In genomic region chr19:11777191-11777865, GRCm38 (mm10) we compare ENCODE assay signal across 9 mouse cellular contexts. TPM values are rescaled to one million over a fixed set of nuclear protein-coding genes. Genes with fewer than 3 reads are reported as not detected.
DNase-seq lines count a peak whose midpoint lies in the region; ATAC-seq and TF ChIP-seq lines count a peak whose summit lies in the region.
"Had no signal": no experiment of that assay in that cellular context is flagged by ENCODE, and none has a peak within 500 bp of the region (broad histone marks: within the 10 kb centered on the region; RNA-seq: fewer than 3 reads in every experiment).

No protein-coding gene starts in this region.

- no peaks in the 10 kb centered on the region for H3K4me1 ChIP-seq in embryonic facial prominence, embryonic 14.5 days (ENCODE audit: control insufficient read depth, insufficient read depth, low read length)
- no peaks in the 10 kb centered on the region for H3K4me1 ChIP-seq in hindbrain, embryonic 11.5 days (replicated peaks; ENCODE audit: control insufficient read depth, insufficient read depth, low read length)
- H3K4me1 ChIP-seq in midbrain, embryonic 12.5 days = no peaks in the 10 kb centered on the region
- no peaks in the 10 kb centered on the region for H3K4me1 ChIP-seq in small intestine, adult 2 months (ENCODE audit: control insufficient read depth, insufficient read depth, insufficient read length, low read length)

- 59% methylated on average over 7 of the region's 7 CpGs for WGBS in embryonic facial prominence, embryonic 14.5 days
- WGBS in hindbrain, embryonic 11.5 days = 65% methylated on average over 7 of the region's 7 CpGs
- 61% methylated on average over 7 of the region's 7 CpGs for WGBS in midbrain, embryonic 12.5 days
- WGBS in small intestine, adult 2 months = 64% methylated on average over 7 of the region's 7 CpGs

- no peak overlapping the region for H3K9ac ChIP-seq in embryonic facial prominence, embryonic 14.5 days (ENCODE audit: low read depth, low read length)
- no peak overlapping the region for H3K9ac ChIP-seq in hindbrain, embryonic 11.5 days (ENCODE audit: low read depth, low read length)
- H3K9ac ChIP-seq in midbrain, embryonic 12.5 days (replicated peaks) = no peak overlapping the region

- intact Hi-C loops in left cerebral cortex, adult 2 months (cut with DNase I) = loop anchor here (2.0 to 10.0 kb wide), 5 partner anchors 41 to 229 kb away; partner anchors contain the start of genes Osbp, Patl1 and Stx3

- H3K27ac ChIP-seq in embryonic facial prominence, embryonic 14.5 days (replicated peaks; ENCODE audit: low read depth, low read length) = no peak overlapping the region
- no peak overlapping the region for H3K27ac ChIP-seq in hindbrain, embryonic 11.5 days (ENCODE audit: low read depth, low read length)
- no peak overlapping the region for H3K27ac ChIP-seq in left cerebral cortex, adult 2 months
- no peak overlapping the region for H3K27ac ChIP-seq in midbrain, embryonic 12.5 days (replicated peaks)
- no peak overlapping the region for H3K27ac ChIP-seq in small intestine, adult 2 months (ENCODE audit: insufficient read depth, low read depth, low read length)

- ATAC-seq in embryonic facial prominence, embryonic 14.5 days (ENCODE audit: low read depth) = no peak
- peak; percentile 43; the same call in 1 of the 2 replicates for ATAC-seq in hindbrain, embryonic 11.5 days (ENCODE audit: low FRiP score)
- peak; percentile 74 for ATAC-seq in midbrain, embryonic 12.5 days (ENCODE audit: low FRiP score, low read depth)

- H3K9me3 ChIP-seq in embryonic facial prominence, embryonic 14.5 days (ENCODE audit: control insufficient read depth, low read length) = no peaks in the 10 kb centered on the region
- no peaks in the 10 kb centered on the region for H3K9me3 ChIP-seq in hindbrain, embryonic 11.5 days (ENCODE audit: control insufficient read depth, low read length)
- no peaks in the 10 kb centered on the region for H3K9me3 ChIP-seq in midbrain, embryonic 12.5 days

- peak; percentile 85 for TF ChIP-seq CTCF in left cerebral cortex, adult 2 months (IDR thresholded peaks at IDR 0.05)
- peak; percentile 17; the same call in 1 of the 2 replicates for TF ChIP-seq CTCF in small intestine, adult 2 months (IDR thresholded peaks at IDR 0.05; ENCODE audit: extremely low read depth, insufficient read length, insufficient replicate concordance, low read depth, low read length)

- H3K4me2 ChIP-seq in embryonic facial prominence, embryonic 14.5 days (ENCODE audit: low read depth, low read length) = no peak overlapping the region
- no peak overlapping the region for H3K4me2 ChIP-seq in hindbrain, embryonic 11.5 days (replicated peaks; ENCODE audit: low read depth, low read length)
- H3K4me2 ChIP-seq in midbrain, embryonic 12.5 days (replicated peaks) = no peak overlapping the region

- DNase-seq in gastrocnemius, adult 18-20 months (ENCODE audit: low spot score) = peak; percentile 59
- DNase-seq in gastrocnemius, postnatal 25 days = no peak
- DNase-seq in adrenal gland, postnatal 25 days = peak; percentile 66
- DNase-seq in embryonic facial prominence, embryonic 14.5 days (ENCODE audit: low spot score) = peak; percentile 36
- DNase-seq in hindbrain, embryonic 11.5 days (ENCODE audit: low spot score) = peak; percentile 83
- peak; percentile 51 to 69 for DNase-seq in left cerebral cortex, adult 2 months (ENCODE audit: extremely low spot score in 1 of 2, low spot score in 2 of 2)

- H3K4me3 ChIP-seq in embryonic facial prominence, embryonic 14.5 days (ENCODE audit: low read depth, low read length) = no peak overlapping the region
- no peak overlapping the region for H3K4me3 ChIP-seq in hindbrain, embryonic 11.5 days (ENCODE audit: low read depth, low read length)
- no peak overlapping the region for H3K4me3 ChIP-seq in left cerebral cortex, adult 2 months
- no peak overlapping the region for H3K4me3 ChIP-seq in midbrain, embryonic 12.5 days
- H3K4me3 ChIP-seq in small intestine, adult 2 months (ENCODE audit: low read depth, low read length) = no peak overlapping the region

- no peaks in the 10 kb centered on the region for H3K27me3 ChIP-seq in embryonic facial prominence, embryonic 14.5 days (replicated peaks; ENCODE audit: control insufficient read depth, insufficient read depth, low read length)
- no peaks in the 10 kb centered on the region for H3K27me3 ChIP-seq in hindbrain, embryonic 11.5 days (ENCODE audit: control insufficient read depth, insufficient read depth, low read length)
- no peaks in the 10 kb centered on the region for H3K27me3 ChIP-seq in midbrain, embryonic 12.5 days
- no peaks in the 10 kb centered on the region for H3K27me3 ChIP-seq in small intestine, adult 2 months (ENCODE audit: control insufficient read depth, insufficient read depth, low read length)

- H3K36me3 ChIP-seq in embryonic facial prominence, embryonic 14.5 days (ENCODE audit: control insufficient read depth, insufficient read depth, low read length) = peaks cover 30% of the 10 kb centered on the region
- no peaks in the 10 kb centered on the region for H3K36me3 ChIP-seq in hindbrain, embryonic 11.5 days (ENCODE audit: control insufficient read depth, insufficient read depth, low read length)
- H3K36me3 ChIP-seq in midbrain, embryonic 12.5 days = peaks cover 41% of the 10 kb centered on the region
- H3K36me3 ChIP-seq in small intestine, adult 2 months (ENCODE audit: control insufficient read depth, insufficient read depth, low read length) = peaks cover 44% of the 10 kb centered on the region

- no peak for TF ChIP-seq POLR2A in small intestine, adult 2 months (IDR thresholded peaks at IDR 0.05; ENCODE audit: low read depth, low read length)

RNA-seq across cellular contexts. Expression of gene Mrpl16, which starts 7.1 kb away (rescaled TPM):
- 10 to 100 TPM; 60.5 to 63.2 TPM for total RNA-seq in gastrocnemius, adult 18-20 months (2021)
- 10 to 100 TPM; 53.1 to 57.1 TPM for total RNA-seq in gastrocnemius, postnatal 25 days (2021)
- total RNA-seq in adrenal gland, postnatal 25 days (2021) = 59.2 and 61.6 TPM in 2 replicates
- 48.9 and 51.9 TPM in 2 replicates for polyA plus RNA-seq in embryonic facial prominence, embryonic 14.5 days (2014; fragmentation: Nextera tagmentation; extraction: Ambion mirVana)
- 49.2 and 50.8 TPM in 2 replicates for polyA plus RNA-seq in hindbrain, embryonic 11.5 days (2014; fragmentation: Nextera tagmentation; extraction: Ambion mirVana)
- 10 to 100 TPM; 36.8 to 37.9 TPM for total RNA-seq in left cerebral cortex, adult 2 months (2021)
- polyA plus RNA-seq in midbrain, embryonic 12.5 days (2016; fragmentation: Nextera tagmentation; extraction: Ambion mirVana) = 45.7 and 48.7 TPM in 2 replicates
- 1.8 and 4.0 TPM in 2 replicates for polyA plus RNA-seq in small intestine, adult 2 months (2012; rRNA removed)

RNA-seq across cellular contexts. Expression of gene Gif, which starts 30.0 kb away (rescaled TPM):
- not detected for total RNA-seq in gastrocnemius, adult 18-20 months (2021)
- not detected for total RNA-seq in gastrocnemius, postnatal 25 days (2021)
- not detected in 2 replicates for total RNA-seq in adrenal gland, postnatal 25 days (2021)
- not detected in 2 replicates for polyA plus RNA-seq in embryonic facial prominence, embryonic 14.5 days (2014; fragmentation: Nextera tagmentation; extraction: Ambion mirVana)
- not detected in 2 replicates for polyA plus RNA-seq in hindbrain, embryonic 11.5 days (2014; fragmentation: Nextera tagmentation; extraction: Ambion mirVana)
- total RNA-seq in left cerebral cortex, adult 2 months (2021) = not detected
- not detected in 2 replicates for polyA plus RNA-seq in midbrain, embryonic 12.5 days (2016; fragmentation: Nextera tagmentation; extraction: Ambion mirVana)
- polyA plus RNA-seq in small intestine, adult 2 months (2012; rRNA removed) = 0.09 and 8.4 TPM in 2 replicates
- total RNA-seq: layer of hippocampus, adult 8-10 months had no signal

RNA-seq across cellular contexts. Expression of gene Stx3, which starts 41.9 kb away (rescaled TPM):
- total RNA-seq in gastrocnemius, adult 18-20 months (2021) = 1 to 10 TPM; 1.7 to 1.8 TPM
- 1 to 10 TPM; 1.0 to 1.6 TPM for total RNA-seq in gastrocnemius, postnatal 25 days (2021)
- 11.0 and 12.8 TPM in 2 replicates for total RNA-seq in adrenal gland, postnatal 25 days (2021)
- 8.7 and 8.8 TPM in 2 replicates for polyA plus RNA-seq in embryonic facial prominence, embryonic 14.5 days (2014; fragmentation: Nextera tagmentation; extraction: Ambion mirVana)
- 6.7 and 8.1 TPM in 2 replicates for polyA plus RNA-seq in hindbrain, embryonic 11.5 days (2014; fragmentation: Nextera tagmentation; extraction: Ambion mirVana)
- 10 to 100 TPM; 30.9 to 31.4 TPM for total RNA-seq in left cerebral cortex, adult 2 months (2021)
- 20.3 and 22.0 TPM in 2 replicates for polyA plus RNA-seq in midbrain, embryonic 12.5 days (2016; fragmentation: Nextera tagmentation; extraction: Ambion mirVana)
- polyA plus RNA-seq in small intestine, adult 2 months (2012; rRNA removed) = 12.7 and 38.0 TPM in 2 replicates
